Mouse (Mus musculus) right cerebral cortex, adult 18-20 months (tissue): Measurements from ENCODE around the gene Galntl5.
"Not testable (repeated sequence)": the region's sequence is repeated elsewhere in the genome, so short reads cannot be mapped to it uniquely, and the experiment has no call there.

Source experiments
- DNase-seq: peaks from one replicate; pipeline ENCODE4 v3.0.0; 2022; ENCODE audit warnings: mixed read lengths

The Galntl5 gene

GRCm38 (mm10) chr5:25181004-25181531 lies at the start of gene Galntl5:
TSS of gene Galntl5 (plus strand) at chr5:25181460.
- no peak for DNase-seq

GRCm38 (mm10) chr5:25146705-25147104 lies 34.6 kb upstream of the Galntl5 start:
- no peak for DNase-seq

GRCm38 (mm10) chr5:25149331-25149965 lies 31.8 kb upstream of the Galntl5 start:
- DNase-seq: no peak

- DNase-seq: no peak
Observed at GRCm38 (mm10) chr5:25153491-25153890, 27.8 kb upstream of the Galntl5 start.

GRCm38 (mm10) chr5:25153996-25154395 lies 27.3 kb upstream of the Galntl5 start:
- no peak for DNase-seq

GRCm38 (mm10) chr5:25154823-25155222 lies 26.4 kb upstream of the Galntl5 start:
- DNase-seq: no peak

- no peak for DNase-seq
Observed at GRCm38 (mm10) chr5:25155351-25155750, 25.9 kb upstream of the Galntl5 start.

- DNase-seq: no peak
Observed at GRCm38 (mm10) chr5:25157136-25157535, 24.1 kb upstream of the Galntl5 start.

GRCm38 (mm10) chr5:25160515-25160914 lies 20.7 kb upstream of the Galntl5 start:
- peak; percentile 74 for DNase-seq

- no peak for DNase-seq
Observed at GRCm38 (mm10) chr5:25162981-25163380, 18.3 kb upstream of the Galntl5 start.

- no peak for DNase-seq
Observed at GRCm38 (mm10) chr5:25163938-25164337, 17.3 kb upstream of the Galntl5 start.

GRCm38 (mm10) chr5:25164341-25164740 lies 16.9 kb upstream of the Galntl5 start:
- no peak for DNase-seq

- DNase-seq: peak; percentile 23
Observed at GRCm38 (mm10) chr5:25165102-25165788, 16.0 kb upstream of the Galntl5 start.

- DNase-seq: no peak
Observed at GRCm38 (mm10) chr5:25165789-25166135, 15.5 kb upstream of the Galntl5 start.

- DNase-seq: no peak
Observed at GRCm38 (mm10) chr5:25166665-25167064, 14.6 kb upstream of the Galntl5 start.

GRCm38 (mm10) chr5:25177937-25178336 lies 3.3 kb upstream of the Galntl5 start:
- not testable (repeated sequence) for DNase-seq

- not testable (repeated sequence) for DNase-seq
Observed at GRCm38 (mm10) chr5:25178543-25178942, 2.7 kb upstream of the Galntl5 start.

- no peak for DNase-seq
Observed at GRCm38 (mm10) chr5:25179284-25179683, 2.0 kb upstream of the Galntl5 start.

- DNase-seq: no peak
Observed at GRCm38 (mm10) chr5:25179936-25180488, 1.2 kb upstream of the Galntl5 start.

- DNase-seq: no peak
Observed at GRCm38 (mm10) chr5:25183595-25183994, 2.3 kb downstream of the Galntl5 start.

GRCm38 (mm10) chr5:25184594-25184993 lies 3.3 kb downstream of the Galntl5 start:
- no peak for DNase-seq

- DNase-seq: no peak
Observed at GRCm38 (mm10) chr5:25187727-25188126, 6.5 kb downstream of the Galntl5 start.

GRCm38 (mm10) chr5:25188802-25189201 lies 7.5 kb downstream of the Galntl5 start:
- DNase-seq: no peak

GRCm38 (mm10) chr5:25190521-25190920 lies 9.3 kb downstream of the Galntl5 start:
- no peak for DNase-seq
